Mouse (Mus musculus): ENCODE results near the gene Zdhhc1. TPM values are rescaled to one million over a fixed set of nuclear protein-coding genes. Genes with fewer than 3 reads are reported as not detected.
A peak's percentile ranks its signal among the peaks of the same experiment; 100 is the strongest.

Gene Zdhhc1
- polyA plus RNA-seq, 1 experiment from 2014 or later, result 33.1 TPM

DNA sequence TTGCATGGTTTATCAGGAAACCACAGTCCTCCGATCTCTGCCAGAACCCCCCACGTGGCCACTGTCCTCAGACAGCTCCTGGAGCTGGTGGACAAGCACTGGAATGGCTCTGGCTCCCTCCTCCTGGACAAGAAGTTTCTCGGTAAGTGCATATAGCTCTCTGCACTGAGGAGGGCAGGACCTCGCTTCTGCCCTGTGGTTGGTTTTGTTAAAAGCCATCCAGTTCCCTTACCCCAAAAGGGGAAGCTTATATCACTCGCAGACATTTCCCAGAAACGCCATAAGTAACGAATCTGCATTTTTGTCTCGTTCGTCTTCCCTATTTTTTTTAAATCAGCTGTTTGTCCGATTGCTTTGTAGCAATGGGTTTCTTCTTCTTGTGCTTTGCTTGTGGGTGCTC is 41.5 kb downstream of the Zdhhc1 start:
- no peak overlapping the region for H3K4me3 ChIP-seq (replicated peaks; ENCODE audit: low read length)
- H3K36me3 ChIP-seq (replicated peaks; ENCODE audit: control insufficient read depth, insufficient read depth), result no peaks in the 10 kb centered on the region
- H3K9me3 ChIP-seq (ENCODE audit: control insufficient read depth, low read length), result no peaks in the 10 kb centered on the region
- WGBS, result 67% methylated on average over 10 of the region's 10 CpGs
- no peak overlapping the region for H3K27ac ChIP-seq
- no peak overlapping the region for H3K9ac ChIP-seq
- peaks cover 9% of the 10 kb centered on the region; the same call in 1 of the 2 replicates for H3K4me1 ChIP-seq (replicated peaks; ENCODE audit: control insufficient read depth, insufficient read depth, low read length)
- DNase-seq (ENCODE audit: low spot score), result no peak
- no peak overlapping the region for H3K4me2 ChIP-seq (replicated peaks)
- H3K27me3 ChIP-seq (ENCODE audit: control insufficient read depth, insufficient read depth, low read length), result no peaks in the 10 kb centered on the region
- ATAC-seq (ENCODE audit: low FRiP score), result no peak

DNA sequence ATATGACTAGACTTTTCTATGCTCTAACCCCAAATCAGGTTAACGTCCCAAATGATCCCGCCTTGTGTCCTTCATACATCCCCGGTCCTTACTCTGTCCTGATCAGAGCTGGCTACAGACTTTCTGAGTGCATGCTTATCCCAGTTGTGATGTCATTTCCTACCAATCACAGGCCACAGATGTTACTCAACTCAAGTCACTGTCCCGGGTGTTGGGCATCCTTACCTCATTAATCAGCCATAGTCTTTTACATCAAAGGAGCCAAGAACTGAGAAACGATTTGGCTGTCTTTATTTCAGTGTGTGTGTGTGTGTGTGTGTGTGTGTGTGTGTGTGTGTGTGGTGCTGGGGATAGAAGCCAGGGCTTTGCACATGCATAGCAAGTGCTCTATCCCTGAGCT is 42.6 kb downstream of the Zdhhc1 start:
- peaks cover 9% of the 10 kb centered on the region; the same call in 1 of the 2 replicates for H3K4me1 ChIP-seq (replicated peaks; ENCODE audit: control insufficient read depth, insufficient read depth, low read length)
- WGBS, result 59% methylated on average over 5 of the region's 5 CpGs
- no peak for ATAC-seq (ENCODE audit: low FRiP score)

DNA sequence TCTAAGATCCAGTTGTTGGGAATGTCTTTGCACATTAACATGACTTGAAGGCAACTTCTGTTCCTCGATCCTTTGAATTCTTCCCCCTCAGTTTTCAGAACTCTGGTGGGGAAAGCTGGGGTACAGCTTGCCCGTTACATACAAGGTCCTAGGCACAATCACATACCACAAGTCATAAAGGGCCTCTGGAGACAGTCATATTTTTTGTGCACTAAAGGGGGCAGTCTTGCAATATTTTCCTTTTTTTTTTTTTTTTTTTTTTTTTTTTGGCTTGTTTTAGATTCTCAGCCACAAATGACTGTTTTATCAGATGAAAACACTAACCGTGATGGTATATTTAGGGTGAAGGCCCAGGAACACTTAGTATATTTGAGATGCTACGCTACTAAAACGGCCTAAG is 43.4 kb downstream of the Zdhhc1 start:
- no peak for DNase-seq (ENCODE audit: low spot score)

More for the DNA sequence above, 42.6 kb downstream of the Zdhhc1 start:
- H3K9me3 ChIP-seq (ENCODE audit: control insufficient read depth, low read length), result no peaks in the 10 kb centered on the region
- H3K27ac ChIP-seq, result no peak overlapping the region
- no peak for DNase-seq (ENCODE audit: low spot score)
- no peaks in the 10 kb centered on the region for H3K36me3 ChIP-seq (replicated peaks; ENCODE audit: control insufficient read depth, insufficient read depth)
- no peak overlapping the region for H3K4me3 ChIP-seq (replicated peaks; ENCODE audit: low read length)
- no peak overlapping the region for H3K4me2 ChIP-seq (replicated peaks)
- H3K9ac ChIP-seq, result no peak overlapping the region
- H3K27me3 ChIP-seq (ENCODE audit: control insufficient read depth, insufficient read depth, low read length), result no peaks in the 10 kb centered on the region

DNA sequence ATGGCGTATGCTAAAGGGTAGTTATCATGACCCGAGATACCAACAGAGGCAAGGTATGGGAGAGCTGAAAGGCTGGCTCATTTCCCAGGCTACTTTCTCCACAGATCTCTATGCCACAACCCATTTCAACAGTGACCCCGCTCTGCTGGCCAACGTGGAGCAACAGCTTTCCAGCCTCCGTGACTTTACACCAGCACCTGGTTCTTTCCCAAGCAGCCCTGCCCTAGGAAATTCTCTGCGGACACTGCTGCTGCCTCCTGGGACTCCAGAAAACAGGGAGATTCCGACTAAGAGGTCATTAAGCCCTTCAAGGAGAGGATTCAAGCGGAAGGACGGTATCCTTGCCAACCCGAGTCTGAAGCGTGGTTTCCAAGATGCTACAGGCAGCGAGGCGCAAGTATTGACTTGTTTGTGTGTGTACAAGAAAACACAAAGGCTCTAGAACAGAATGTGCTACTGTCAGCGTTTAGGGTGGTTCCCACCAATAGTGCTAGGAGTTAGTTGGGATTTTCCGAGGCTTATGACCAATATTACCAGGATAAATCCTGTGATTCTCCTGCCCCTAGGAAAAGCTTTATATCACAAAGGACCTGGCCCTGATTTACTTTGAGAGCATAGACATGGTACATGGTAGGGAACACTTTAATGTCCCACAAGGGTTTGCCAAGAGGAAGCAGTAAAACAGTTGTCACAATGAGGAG is 44.6 kb downstream of the Zdhhc1 start:
- Histone ChIP-seq H3K9me3 (ENCODE audit: control insufficient read depth, low read length) (no peaks in the 10 kb centered on the region), H3K4me2 (replicated peaks) (no peak overlapping the region), H3K27me3 (ENCODE audit: control insufficient read depth, insufficient read depth, low read length) (no peaks in the 10 kb centered on the region), H3K4me1 (replicated peaks; ENCODE audit: control insufficient read depth, insufficient read depth, low read length) (peaks cover 9% of the 10 kb centered on the region; the same call in 1 of the 2 replicates), H3K27ac (no peak overlapping the region), H3K36me3 (replicated peaks; ENCODE audit: control insufficient read depth, insufficient read depth) (no peaks in the 10 kb centered on the region), H3K4me3 (replicated peaks; ENCODE audit: low read length) (no peak overlapping the region), H3K9ac (no peak overlapping the region)
- ATAC-seq (ENCODE audit: low FRiP score) (no peak), DNase-seq (ENCODE audit: low spot score) (no peak)
- 42% methylated on average over 15 of the region's 15 CpGs for WGBS

More for the DNA sequence above, 43.4 kb downstream of the Zdhhc1 start:
- 80% methylated on average over 5 of the region's 5 CpGs for WGBS
- H3K27ac ChIP-seq, result no peak overlapping the region
- H3K4me3 ChIP-seq (replicated peaks; ENCODE audit: low read length), result no peak overlapping the region
- no peaks in the 10 kb centered on the region for H3K27me3 ChIP-seq (ENCODE audit: control insufficient read depth, insufficient read depth, low read length)
- no peak for ATAC-seq (ENCODE audit: low FRiP score)
- no peaks in the 10 kb centered on the region for H3K9me3 ChIP-seq (ENCODE audit: control insufficient read depth, low read length)
- H3K9ac ChIP-seq, result no peak overlapping the region
- no peak overlapping the region for H3K4me2 ChIP-seq (replicated peaks)
- peaks cover 9% of the 10 kb centered on the region; the same call in 1 of the 2 replicates for H3K4me1 ChIP-seq (replicated peaks; ENCODE audit: control insufficient read depth, insufficient read depth, low read length)
- H3K36me3 ChIP-seq (replicated peaks; ENCODE audit: control insufficient read depth, insufficient read depth), result no peaks in the 10 kb centered on the region

DNA sequence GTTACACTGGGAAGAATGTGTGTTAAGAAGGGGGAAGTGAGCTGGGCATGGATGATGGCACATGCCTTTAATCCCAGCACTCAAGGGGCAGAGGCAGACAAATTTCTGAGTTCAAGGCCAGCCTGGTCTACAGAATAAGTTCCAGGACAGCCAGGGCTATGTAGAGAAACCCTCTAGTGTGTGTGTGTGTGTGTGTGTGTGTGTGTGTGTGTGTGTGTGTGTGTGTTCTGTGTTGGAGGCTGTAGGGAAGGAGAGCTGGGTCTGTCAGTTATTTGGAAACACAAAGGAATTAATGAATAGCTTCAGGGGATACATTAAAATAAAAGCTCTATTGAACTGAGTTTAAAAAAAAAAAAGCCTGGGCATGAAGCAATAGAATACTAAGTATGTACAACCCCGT is 45.7 kb downstream of the Zdhhc1 start:
- Histone ChIP-seq H3K9ac (no peak overlapping the region), H3K27ac (no peak overlapping the region), H3K9me3 (ENCODE audit: control insufficient read depth, low read length) (no peaks in the 10 kb centered on the region), H3K4me3 (replicated peaks; ENCODE audit: low read length) (no peak overlapping the region), H3K27me3 (ENCODE audit: control insufficient read depth, insufficient read depth, low read length) (no peaks in the 10 kb centered on the region), H3K4me1 (replicated peaks; ENCODE audit: control insufficient read depth, insufficient read depth, low read length) (peaks cover 14% of the 10 kb centered on the region), H3K4me2 (replicated peaks) (no peak overlapping the region), H3K36me3 (replicated peaks; ENCODE audit: control insufficient read depth, insufficient read depth) (no peaks in the 10 kb centered on the region)
- 17% methylated on average over 1 of the region's 1 CpGs for WGBS
- no peak for DNase-seq (ENCODE audit: low spot score)
- ATAC-seq (ENCODE audit: low FRiP score), result no peak

DNA sequence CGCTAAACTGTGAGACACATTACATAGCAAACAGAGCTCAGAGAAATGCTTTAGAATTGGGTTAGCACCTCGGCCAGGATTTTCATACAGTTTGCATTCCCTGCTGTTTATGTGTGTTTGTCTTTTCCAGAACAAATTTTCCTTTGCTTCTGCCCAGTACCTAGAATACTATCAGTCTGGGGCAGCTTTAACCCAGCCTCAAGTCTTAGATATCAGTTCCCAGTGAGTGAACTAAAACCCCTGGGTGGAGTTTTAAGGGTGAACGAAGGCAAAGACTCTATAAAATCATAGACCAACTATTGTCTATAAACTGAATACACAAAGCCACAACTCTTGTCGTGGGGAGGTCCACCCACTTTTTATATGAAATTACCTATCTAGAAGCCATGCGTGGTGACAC is 48.1 kb downstream of the Zdhhc1 start:
- WGBS, result 93% methylated on average over 5 of the region's 5 CpGs
- peaks cover 20% of the 10 kb centered on the region for H3K4me1 ChIP-seq (replicated peaks; ENCODE audit: control insufficient read depth, insufficient read depth, low read length)
- no peak overlapping the region for H3K27ac ChIP-seq
- H3K9me3 ChIP-seq (ENCODE audit: control insufficient read depth, low read length), result no peaks in the 10 kb centered on the region
- H3K36me3 ChIP-seq (replicated peaks; ENCODE audit: control insufficient read depth, insufficient read depth), result no peaks in the 10 kb centered on the region
- H3K4me3 ChIP-seq (replicated peaks; ENCODE audit: low read length), result no peak overlapping the region
- DNase-seq (ENCODE audit: low spot score), result no peak
- ATAC-seq (ENCODE audit: low FRiP score), result no peak
- H3K27me3 ChIP-seq (ENCODE audit: control insufficient read depth, insufficient read depth, low read length), result no peaks in the 10 kb centered on the region
- H3K4me2 ChIP-seq (replicated peaks), result no peak overlapping the region
- H3K9ac ChIP-seq, result no peak overlapping the region

DNA sequence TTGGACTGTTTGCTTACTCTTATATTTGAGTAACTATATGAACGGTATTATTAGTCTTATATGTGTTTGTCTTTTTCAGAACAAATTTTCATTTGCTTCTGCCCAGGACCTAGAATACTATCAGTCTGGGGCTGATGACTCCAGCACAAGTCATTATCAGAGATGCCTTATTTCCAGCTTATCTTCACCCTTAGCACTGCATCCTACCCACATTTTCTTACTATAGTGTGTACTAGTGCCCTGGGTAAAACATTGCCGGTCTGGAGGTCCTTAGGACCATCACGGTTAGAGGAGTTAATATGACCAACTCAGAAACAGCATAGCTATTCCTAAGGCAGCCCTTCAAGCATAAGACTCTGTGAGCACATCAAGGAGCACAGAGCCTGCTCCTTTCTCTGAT is 48.5 kb downstream of the Zdhhc1 start:
- peaks cover 20% of the 10 kb centered on the region for H3K4me1 ChIP-seq (replicated peaks; ENCODE audit: control insufficient read depth, insufficient read depth, low read length)
- ATAC-seq (ENCODE audit: low FRiP score), result no peak
- WGBS, result 93% methylated on average over 3 of the region's 3 CpGs

DNA sequence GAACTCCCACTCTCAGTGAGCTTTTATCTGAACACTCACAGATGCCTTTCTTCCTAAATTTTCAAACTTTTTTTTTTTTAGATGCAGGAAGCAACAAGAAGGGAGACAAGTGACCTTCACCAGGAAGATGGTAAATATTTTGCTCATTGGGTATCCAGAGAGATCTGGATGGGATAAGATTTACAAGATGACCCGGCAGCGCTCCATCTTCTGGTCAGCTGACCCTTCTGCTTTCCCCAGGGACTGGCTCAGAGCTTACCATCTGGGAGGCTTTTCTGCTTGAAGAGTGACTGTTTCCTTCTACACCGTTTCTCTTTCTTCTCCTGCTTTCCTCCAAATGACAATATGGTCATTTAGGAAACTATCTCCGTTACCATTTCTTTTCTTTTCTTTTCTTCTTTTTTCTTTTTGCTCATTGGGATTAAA is 50.6 kb downstream of the Zdhhc1 start:
- H3K4me2 ChIP-seq (replicated peaks), result peak overlapping the region; percentile 18
- DNase-seq (ENCODE audit: low spot score), result peak; percentile 58
- H3K4me3 ChIP-seq (replicated peaks; ENCODE audit: low read length), result no peak overlapping the region
- no peaks in the 10 kb centered on the region for H3K9me3 ChIP-seq (ENCODE audit: control insufficient read depth, low read length)
- no peaks in the 10 kb centered on the region for H3K36me3 ChIP-seq (replicated peaks; ENCODE audit: control insufficient read depth, insufficient read depth)
- WGBS, result 7% methylated on average over 4 of the region's 4 CpGs
- H3K4me1 ChIP-seq (replicated peaks; ENCODE audit: control insufficient read depth, insufficient read depth, low read length), result peaks cover 12% of the 10 kb centered on the region
- ATAC-seq (ENCODE audit: low FRiP score), result 0 out of 2 replicates have a peak, but pooled peaks have one; percentile 62
- peak overlapping the region; percentile 73 for H3K27ac ChIP-seq
- H3K27me3 ChIP-seq (ENCODE audit: control insufficient read depth, insufficient read depth, low read length), result no peaks in the 10 kb centered on the region
- no peak overlapping the region for H3K9ac ChIP-seq

More for the DNA sequence above, 48.5 kb downstream of the Zdhhc1 start:
- DNase-seq (ENCODE audit: low spot score), result no peak
- H3K4me3 ChIP-seq (replicated peaks; ENCODE audit: low read length), result no peak overlapping the region
- no peaks in the 10 kb centered on the region for H3K27me3 ChIP-seq (ENCODE audit: control insufficient read depth, insufficient read depth, low read length)
- no peak overlapping the region for H3K9ac ChIP-seq
- no peaks in the 10 kb centered on the region for H3K9me3 ChIP-seq (ENCODE audit: control insufficient read depth, low read length)
- no peak overlapping the region for H3K4me2 ChIP-seq (replicated peaks)
- H3K27ac ChIP-seq, result no peak overlapping the region
- no peaks in the 10 kb centered on the region for H3K36me3 ChIP-seq (replicated peaks; ENCODE audit: control insufficient read depth, insufficient read depth)

DNA sequence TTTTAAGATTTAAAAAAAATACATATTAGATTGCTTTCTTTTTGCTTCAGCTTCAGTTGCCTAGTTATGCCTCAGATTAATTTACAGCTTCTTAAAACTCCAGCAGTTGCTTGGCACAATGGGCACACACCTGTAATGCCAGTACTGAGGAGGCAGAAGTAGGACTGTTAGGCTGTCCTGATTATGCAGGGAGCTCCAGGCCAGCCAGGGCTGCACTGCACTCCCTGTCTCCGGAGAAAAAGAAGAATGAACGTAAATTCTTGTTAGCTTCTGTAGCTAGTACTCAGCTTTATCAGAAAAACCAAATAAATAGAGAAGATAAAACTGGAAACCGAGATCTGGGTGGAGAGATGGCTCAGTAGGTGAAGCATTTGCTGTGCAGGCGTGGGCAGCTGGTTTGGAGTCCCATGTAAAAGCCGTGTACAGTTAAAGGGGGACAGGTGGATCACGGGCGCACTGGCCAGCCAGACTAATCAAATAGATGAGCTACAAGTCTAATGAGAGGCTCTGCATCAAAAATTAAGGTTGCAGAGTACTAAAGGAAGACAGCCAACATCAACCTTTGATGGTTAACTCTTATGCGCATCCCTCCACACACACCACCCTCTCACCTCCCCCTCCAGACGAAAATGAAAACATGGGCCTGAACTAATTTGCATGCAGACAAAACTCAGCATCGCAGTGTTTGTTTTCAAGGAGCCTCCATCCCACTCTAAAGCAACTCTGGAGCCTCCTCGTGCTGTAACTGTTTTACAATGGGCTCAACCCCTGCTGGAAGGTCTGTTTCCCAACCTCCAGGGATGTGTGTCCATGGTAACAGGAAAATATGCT is 51.2 kb downstream of the Zdhhc1 start:
- ATAC-seq (ENCODE audit: low FRiP score) (peak; percentile 83; the same call in 1 of the 2 replicates), DNase-seq (ENCODE audit: low spot score) (peak; percentile 64)
- Histone ChIP-seq H3K27me3 (ENCODE audit: control insufficient read depth, insufficient read depth, low read length) (no peaks in the 10 kb centered on the region), H3K36me3 (replicated peaks; ENCODE audit: control insufficient read depth, insufficient read depth) (no peaks in the 10 kb centered on the region), H3K9me3 (ENCODE audit: control insufficient read depth, low read length) (no peaks in the 10 kb centered on the region), H3K27ac (peak overlapping the region; percentile 73), H3K9ac (no peak overlapping the region), H3K4me2 (replicated peaks) (peak overlapping the region; percentile 18), H3K4me1 (replicated peaks; ENCODE audit: control insufficient read depth, insufficient read depth, low read length) (peaks cover 12% of the 10 kb centered on the region), H3K4me3 (replicated peaks; ENCODE audit: low read length) (no peak overlapping the region)
- 7% methylated on average over 11 of the region's 11 CpGs for WGBS
